Mouse (Mus musculus) hindbrain, embryonic 14.5 days (tissue): Measurements from ENCODE around the gene Tspan18. TPM values are rescaled to one million over a fixed set of nuclear protein-coding genes. Genes with fewer than 3 reads are reported as not detected.
A peak's percentile ranks its signal among the peaks of the same experiment; 100 is the strongest.

Experiments
- ATAC-seq: fragments of 200-750 bp; cut with Nextera tagmentation; 2 replicates; pipeline ENCODE4 v1.8.0; 2017; ENCODE audit warnings: moderate number of reproducible peaks, mild to moderate bottlenecking, moderate TSS enrichment, moderate library complexity; ENCODE audit not compliant: low FRiP score
- DNase-seq: peaks from one replicate; pipeline ENCODE4 v3.0.0-alpha.2; 2015; ENCODE audit warnings: low spot score
- H3K27ac ChIP-seq: fragments of 300-500 bp; sonication (generic); 2 replicates; pipeline ENCODE4 v1.5.1; 2014; ENCODE audit warnings: mild to moderate bottlenecking, moderate library complexity
- H3K27me3 ChIP-seq: fragments of 300-500 bp; sonication (generic); 2 replicates; pipeline ENCODE4 v1.6.1; 2014; ENCODE audit warnings: mild to moderate bottlenecking, low read length, mixed read lengths; ENCODE audit not compliant: control insufficient read depth, insufficient read depth
- H3K36me3 ChIP-seq: fragments of 300-500 bp; sonication (generic); replicated peaks from 2 replicates; pipeline ENCODE4 v1.6.1; 2014; ENCODE audit not compliant: control insufficient read depth, insufficient read depth
- H3K4me1 ChIP-seq: fragments of 300-500 bp; sonication (generic); replicated peaks from 2 replicates; pipeline ENCODE4 v1.6.1; 2014; ENCODE audit warnings: antibody characterized with exemption, low read length, mixed read lengths; ENCODE audit not compliant: control insufficient read depth, insufficient read depth
- H3K4me2 ChIP-seq: fragments of 300-500 bp; sonication (generic); replicated peaks from 2 replicates; pipeline ENCODE4 v1.6.1; 2014; ENCODE audit warnings: mild to moderate bottlenecking, moderate library complexity
- H3K4me3 ChIP-seq: fragments of 300-500 bp; sonication (generic); replicated peaks from 2 replicates; pipeline ENCODE4 v1.5.1; 2014; ENCODE audit warnings: mild to moderate bottlenecking, low read length
- H3K9ac ChIP-seq: fragments of 300-500 bp; sonication (generic); 2 replicates; pipeline ENCODE4 v1.6.1; 2014
- H3K9me3 ChIP-seq: fragments of 300-500 bp; sonication (generic); 2 replicates; pipeline ENCODE4 v1.6.1; 2016; ENCODE audit warnings: low read length; ENCODE audit not compliant: control insufficient read depth
- WGBS: fragments of 180-500 bp; shearing (Covaris S2); extraction: QIAGEN DNeasy Blood & Tissue Kit; methylation state at CpG from one replicate; pipeline ENCODE4 v1.1.7; 2014; 5-methylcytosine and 5-hydroxymethylcytosine counted together
- polyA plus RNA-seq: library from polyadenylated mRNA; unstranded; fragments of >200 nt; fragmentation: Nextera tagmentation; extraction: Ambion mirVana; gene quantifications from 2 replicates; pipeline ENCODE4 v1.2.1, GENCODE M21; 2014

Tspan18 gene
- polyA plus RNA-seq, 1 experiment from 2014 or later = 28.6 TPM

GRCm38 (mm10) chr2:93347018-93347417, 12.7 kb upstream of the Tspan18 start:
- ATAC-seq = no peak
- 81% methylated on average over 5 of the region's 5 CpGs for WGBS

GRCm38 (mm10) chr2:93346609-93347008, 12.3 kb upstream of the Tspan18 start:
- Histone ChIP-seq H3K4me2 (no peak overlapping the region), H3K4me1 (no peaks in the 10 kb centered on the region), H3K27me3 (no peaks in the 10 kb centered on the region), H3K27ac (no peak overlapping the region), H3K9me3 (no peaks in the 10 kb centered on the region), H3K4me3 (no peak overlapping the region), H3K36me3 (no peaks in the 10 kb centered on the region), H3K9ac (no peak overlapping the region)
- ATAC-seq (no peak), DNase-seq (no peak)
- WGBS = 21% methylated on average over 6 of the region's 6 CpGs

More at GRCm38 (mm10) chr2:93347018-93347417, 12.7 kb upstream of the Tspan18 start:
- no peak overlapping the region for H3K27ac ChIP-seq
- no peak overlapping the region for H3K4me2 ChIP-seq
- no peak for DNase-seq
- H3K4me3 ChIP-seq = no peak overlapping the region
- no peaks in the 10 kb centered on the region for H3K27me3 ChIP-seq
- no peak overlapping the region for H3K9ac ChIP-seq
- no peaks in the 10 kb centered on the region for H3K36me3 ChIP-seq
- no peaks in the 10 kb centered on the region for H3K4me1 ChIP-seq
- no peaks in the 10 kb centered on the region for H3K9me3 ChIP-seq

GRCm38 (mm10) chr2:93345663-93346268, 11.5 kb upstream of the Tspan18 start:
- no peaks in the 10 kb centered on the region for H3K4me1 ChIP-seq
- H3K4me3 ChIP-seq = no peak overlapping the region
- DNase-seq (no peak), ATAC-seq (no peak)
- no peak overlapping the region for H3K4me2 ChIP-seq
- H3K27me3 ChIP-seq = no peaks in the 10 kb centered on the region
- H3K9ac ChIP-seq = no peak overlapping the region
- H3K36me3 ChIP-seq = no peaks in the 10 kb centered on the region
- 79% methylated on average over 5 of the region's 5 CpGs for WGBS
- H3K9me3 ChIP-seq = no peaks in the 10 kb centered on the region
- no peak overlapping the region for H3K27ac ChIP-seq

GRCm38 (mm10) chr2:93339373-93340106, 5.2 kb upstream of the Tspan18 start:
- no peaks in the 10 kb centered on the region for H3K27me3 ChIP-seq
- no peak for DNase-seq
- peaks cover 12% of the 10 kb centered on the region for H3K4me1 ChIP-seq
- no peaks in the 10 kb centered on the region for H3K9me3 ChIP-seq
- ATAC-seq = no peak
- H3K4me3 ChIP-seq = no peak overlapping the region
- H3K27ac ChIP-seq = peak overlapping the region; percentile 58
- 35% methylated on average over 9 of the region's 9 CpGs for WGBS
- no peak overlapping the region; the same call in 1 of the 2 replicates for H3K9ac ChIP-seq
- H3K36me3 ChIP-seq = no peaks in the 10 kb centered on the region
- no peak overlapping the region for H3K4me2 ChIP-seq

GRCm38 (mm10) chr2:93335996-93336395, 1.7 kb upstream of the Tspan18 start:
- no peak overlapping the region for H3K4me2 ChIP-seq
- 85% methylated on average over 11 of the region's 11 CpGs for WGBS
- no peak overlapping the region for H3K27ac ChIP-seq
- H3K4me3 ChIP-seq = no peak overlapping the region
- ATAC-seq (no peak), DNase-seq (no peak)
- peaks cover 25% of the 10 kb centered on the region for H3K4me1 ChIP-seq
- no peak overlapping the region for H3K9ac ChIP-seq
- H3K36me3 ChIP-seq = no peaks in the 10 kb centered on the region
- no peaks in the 10 kb centered on the region for H3K27me3 ChIP-seq
- H3K9me3 ChIP-seq = no peaks in the 10 kb centered on the region

- Histone ChIP-seq H3K4me3 (peak overlapping the region; percentile 72), H3K4me1 (peaks cover 20% of the 10 kb centered on the region), H3K9ac (peak overlapping the region; percentile 85), H3K27ac (peak overlapping the region; percentile 82), H3K4me2 (peak overlapping the region; percentile 97), H3K9me3 (no peaks in the 10 kb centered on the region), H3K27me3 (no peaks in the 10 kb centered on the region), H3K36me3 (no peaks in the 10 kb centered on the region)
- ATAC-seq (peak; percentile 76), DNase-seq (peak; percentile 90)
- WGBS = under 1% methylated on average over 29 of the region's 29 CpGs
Observed at GRCm38 (mm10) chr2:93333241-93333816, 976 bp downstream of the Tspan18 start.

GRCm38 (mm10) chr2:93332277-93332676, 2.0 kb downstream of the Tspan18 start:
- Histone ChIP-seq H3K27me3 (no peaks in the 10 kb centered on the region), H3K4me2 (peak overlapping the region; percentile 97), H3K4me3 (peak overlapping the region; percentile 72), H3K4me1 (peaks cover 31% of the 10 kb centered on the region), H3K9me3 (no peaks in the 10 kb centered on the region), H3K36me3 (no peaks in the 10 kb centered on the region), H3K27ac (no peak overlapping the region), H3K9ac (no peak overlapping the region)
- ATAC-seq (no peak), DNase-seq (no peak)
- WGBS = 54% methylated on average over 4 of the region's 4 CpGs

- DNase-seq = no peak
- Histone ChIP-seq H3K4me2 (peak overlapping the region; percentile 97), H3K36me3 (no peaks in the 10 kb centered on the region), H3K9ac (no peak overlapping the region), H3K9me3 (no peaks in the 10 kb centered on the region), H3K27ac (no peak overlapping the region), H3K4me3 (no peak overlapping the region), H3K27me3 (no peaks in the 10 kb centered on the region), H3K4me1 (peaks cover 31% of the 10 kb centered on the region)
- ATAC-seq = no peak
- 78% methylated on average over 6 of the region's 6 CpGs for WGBS
Observed at GRCm38 (mm10) chr2:93331121-93331520, 3.2 kb downstream of the Tspan18 start.

- no peaks in the 10 kb centered on the region for H3K27me3 ChIP-seq
- no peak overlapping the region for H3K27ac ChIP-seq
- WGBS = 76% methylated on average over 4 of the region's 4 CpGs
- H3K4me1 ChIP-seq = peaks cover 48% of the 10 kb centered on the region
- H3K9me3 ChIP-seq = no peaks in the 10 kb centered on the region
- DNase-seq (no peak), ATAC-seq (no peak)
- no peak overlapping the region for H3K4me3 ChIP-seq
- H3K36me3 ChIP-seq = no peaks in the 10 kb centered on the region
- no peak overlapping the region for H3K9ac ChIP-seq
- H3K4me2 ChIP-seq = no peak overlapping the region
Observed at GRCm38 (mm10) chr2:93329120-93329519, 5.2 kb downstream of the Tspan18 start.
